Mouse (Mus musculus) bone marrow, adult 2 months (tissue): ENCODE results near the gene Polr3c.

Experiments used
- CTCF ChIP-seq: fragments of 200-500 bp; IDR thresholded peaks from 2 replicates; pipeline ENCODE4 v1.5.1; 2011; ENCODE audit warnings: low read length, control low read depth; ENCODE audit not compliant: control insufficient read depth, insufficient read depth
- POLR2A ChIP-seq: fragments of 200-500 bp; IDR thresholded peaks from 2 replicates; pipeline ENCODE4 v1.6.1; 2011; ENCODE audit warnings: low read depth, mild to moderate bottlenecking, control low read depth, low read length, borderline replicate concordance; ENCODE audit not compliant: control insufficient read depth

DNA sequence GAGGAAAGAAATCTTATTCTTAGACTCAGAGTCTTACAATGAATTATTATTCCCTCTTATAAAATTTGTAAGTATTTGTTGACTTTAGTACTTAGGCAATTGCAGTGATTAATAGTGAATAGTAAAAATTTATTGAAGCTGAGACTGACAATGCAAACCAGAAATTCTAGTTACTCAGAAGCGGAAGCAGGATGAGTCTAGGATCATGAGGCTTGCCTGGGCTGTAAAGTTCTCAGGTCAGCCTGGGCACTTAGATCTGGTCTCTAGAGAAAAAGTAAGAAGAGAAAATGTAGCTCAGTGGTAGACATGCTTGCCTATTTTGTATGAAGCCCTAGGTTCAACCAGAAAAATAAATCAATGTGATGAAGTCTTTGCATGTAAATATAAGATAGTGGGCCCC lies 28.5 kb upstream of the Polr3c start:
- no peak for TF ChIP-seq POLR2A
- TF ChIP-seq CTCF = no peak
